Mouse (Mus musculus) limb, embryonic 11.5 days (tissue): ENCODE results near the gene Slc6a19. TPM values are rescaled to one million over a fixed set of nuclear protein-coding genes. Genes with fewer than 3 reads are reported as not detected.

Source experiments
- ATAC-seq: fragments of 200-750 bp; cut with Nextera tagmentation; 2 replicates; pipeline ENCODE4 v1.8.0; 2017; ENCODE audit warnings: low read depth; ENCODE audit not compliant: insufficient number of reproducible peaks, low FRiP score, low TSS enrichment
- DNase-seq: peaks from one replicate; pipeline ENCODE4 v3.0.0-alpha.2; 2015; ENCODE audit warnings: low spot score
- H3K27ac ChIP-seq: fragments of 300-500 bp; sonication (generic); replicated peaks from 2 replicates; pipeline ENCODE4 v1.5.1; 2014; ENCODE audit warnings: low read depth, mild to moderate bottlenecking, low read length
- H3K27me3 ChIP-seq: fragments of 300-500 bp; sonication (generic); 2 replicates; pipeline ENCODE4 v1.6.1; 2014; ENCODE audit warnings: mild to moderate bottlenecking, low read length, mixed read lengths; ENCODE audit not compliant: control insufficient read depth, insufficient read depth
- H3K36me3 ChIP-seq: fragments of 300-500 bp; sonication (generic); 2 replicates; pipeline ENCODE4 v1.6.1; 2014; ENCODE audit warnings: mild to moderate bottlenecking, low read length, moderate library complexity, mixed read lengths; ENCODE audit not compliant: control insufficient read depth, insufficient read depth
- H3K4me1 ChIP-seq: fragments of 300-500 bp; sonication (generic); 2 replicates; pipeline ENCODE4 v1.6.1; 2014; ENCODE audit warnings: low read length, mixed read lengths; ENCODE audit not compliant: control insufficient read depth, insufficient read depth
- H3K4me2 ChIP-seq: fragments of 300-500 bp; sonication (generic); 2 replicates; pipeline ENCODE4 v1.6.1; 2014; ENCODE audit warnings: low read depth, mild to moderate bottlenecking, moderate library complexity; ENCODE audit not compliant: severe bottlenecking
- H3K4me3 ChIP-seq: fragments of 300-500 bp; sonication (generic); 2 replicates; pipeline ENCODE4 v1.5.1; 2014; ENCODE audit warnings: low read depth, low read length
- H3K9ac ChIP-seq: fragments of 300-500 bp; sonication (generic); 2 replicates; pipeline ENCODE4 v1.6.1; 2014; ENCODE audit warnings: mild to moderate bottlenecking, low read length
- H3K9me3 ChIP-seq: fragments of 300-500 bp; sonication (generic); 2 replicates; pipeline ENCODE4 v1.6.1; 2016; ENCODE audit warnings: low read length; ENCODE audit not compliant: control insufficient read depth
- WGBS: fragments of 180-500 bp; shearing (Covaris S2); extraction: QIAGEN DNeasy Blood & Tissue Kit; methylation state at CpG from one replicate; pipeline ENCODE4 v1.1.7; 2014; 5-methylcytosine and 5-hydroxymethylcytosine counted together
- polyA plus RNA-seq: library from polyadenylated mRNA; unstranded; fragments of >200 nt; fragmentation: Nextera tagmentation; extraction: Ambion mirVana; gene quantifications from 2 replicates; pipeline ENCODE4 v1.2.1, GENCODE M21; 2014

Gene Slc6a19
- polyA plus RNA-seq, 1 experiment from 2014 or later = not detected

GRCm38 (mm10) chr13:73725315-73725714 lies 20.6 kb upstream of the Slc6a19 start:
- no peak overlapping the region for H3K4me2 ChIP-seq
- no peak overlapping the region for H3K4me3 ChIP-seq
- WGBS = 86% methylated on average over 5 of the region's 5 CpGs
- no peaks in the 10 kb centered on the region for H3K27me3 ChIP-seq
- DNase-seq = no peak
- no peak overlapping the region for H3K9ac ChIP-seq
- no peaks in the 10 kb centered on the region for H3K4me1 ChIP-seq
- no peak overlapping the region for H3K27ac ChIP-seq
- no peaks in the 10 kb centered on the region for H3K9me3 ChIP-seq
- no peaks in the 10 kb centered on the region for H3K36me3 ChIP-seq
- ATAC-seq = no peak

- DNase-seq (peak; percentile 73), ATAC-seq (peak; percentile 57; the same call in 1 of the 2 replicates)
- Histone ChIP-seq H3K9me3 (no peaks in the 10 kb centered on the region), H3K4me1 (no peaks in the 10 kb centered on the region), H3K27ac (no peak overlapping the region), H3K36me3 (no peaks in the 10 kb centered on the region), H3K4me3 (no peak overlapping the region), H3K4me2 (no peak overlapping the region), H3K27me3 (no peaks in the 10 kb centered on the region), H3K9ac (no peak overlapping the region)
- 40% methylated on average over 8 of the region's 8 CpGs for WGBS
Measured at GRCm38 (mm10) chr13:73723081-73723668, 18.5 kb upstream of the Slc6a19 start.

GRCm38 (mm10) chr13:73720241-73720640 lies 15.6 kb upstream of the Slc6a19 start:
- no peak for DNase-seq
- H3K36me3 ChIP-seq = no peaks in the 10 kb centered on the region
- no peaks in the 10 kb centered on the region for H3K27me3 ChIP-seq
- H3K27ac ChIP-seq = no peak overlapping the region
- no peaks in the 10 kb centered on the region for H3K9me3 ChIP-seq
- 87% methylated on average over 4 of the region's 4 CpGs for WGBS
- H3K4me1 ChIP-seq = no peaks in the 10 kb centered on the region
- no peak overlapping the region for H3K9ac ChIP-seq
- no peak for ATAC-seq
- no peak overlapping the region for H3K4me2 ChIP-seq
- no peak overlapping the region for H3K4me3 ChIP-seq

GRCm38 (mm10) chr13:73718225-73718624 lies 13.6 kb upstream of the Slc6a19 start:
- H3K27ac ChIP-seq = no peak overlapping the region
- H3K9me3 ChIP-seq = no peaks in the 10 kb centered on the region
- no peak overlapping the region for H3K4me3 ChIP-seq
- H3K9ac ChIP-seq = no peak overlapping the region
- 1% methylated on average over 2 of the region's 2 CpGs for whole genome bisulfite sequencing
- DNase-seq (peak; percentile 93), ATAC-seq (no peak)
- no peak overlapping the region for H3K4me2 ChIP-seq
- no peaks in the 10 kb centered on the region for H3K4me1 ChIP-seq
- H3K27me3 ChIP-seq = no peaks in the 10 kb centered on the region
- no peaks in the 10 kb centered on the region for H3K36me3 ChIP-seq

DNA sequence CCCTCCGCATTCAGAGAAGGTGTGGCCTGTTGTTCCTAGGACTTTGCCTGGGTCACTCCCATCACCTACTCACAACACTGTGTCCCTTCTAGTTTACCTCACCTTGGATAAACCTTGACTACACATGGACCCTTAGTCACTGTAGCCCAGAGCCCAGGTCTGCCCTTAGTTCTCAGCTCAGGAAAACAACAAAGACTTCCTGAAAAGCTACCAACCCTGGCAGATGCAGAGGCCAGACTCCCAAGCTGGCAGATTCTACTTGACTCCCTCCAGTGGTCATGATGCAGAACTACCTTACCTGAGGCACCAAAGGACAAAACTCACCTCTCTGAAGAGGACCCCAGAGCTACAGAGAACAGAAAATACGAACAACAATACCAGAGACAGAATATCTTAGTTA lies 9.4 kb upstream of the Slc6a19 start:
- no peaks in the 10 kb centered on the region for H3K4me1 ChIP-seq
- no peak overlapping the region for H3K4me2 ChIP-seq
- H3K4me3 ChIP-seq = no peak overlapping the region
- no peaks in the 10 kb centered on the region for H3K9me3 ChIP-seq
- ATAC-seq = no peak
- no peak overlapping the region for H3K27ac ChIP-seq
- WGBS = 58% methylated on average over 2 of the region's 2 CpGs
- no peak overlapping the region for H3K9ac ChIP-seq
- DNase-seq = no peak
- H3K27me3 ChIP-seq = no peaks in the 10 kb centered on the region
- no peaks in the 10 kb centered on the region for H3K36me3 ChIP-seq

GRCm38 (mm10) chr13:73713204-73713603 lies 8.5 kb upstream of the Slc6a19 start:
- no peak overlapping the region for H3K27ac ChIP-seq
- no peaks in the 10 kb centered on the region for H3K9me3 ChIP-seq
- DNase-seq (no peak), ATAC-seq (no peak)
- H3K36me3 ChIP-seq = no peaks in the 10 kb centered on the region
- H3K27me3 ChIP-seq = no peaks in the 10 kb centered on the region
- no peaks in the 10 kb centered on the region for H3K4me1 ChIP-seq
- H3K4me3 ChIP-seq = no peak overlapping the region
- H3K4me2 ChIP-seq = no peak overlapping the region
- no peak overlapping the region for H3K9ac ChIP-seq
- 89% methylated on average over 4 of the region's 4 CpGs for WGBS

GRCm38 (mm10) chr13:73712228-73712627 lies 7.6 kb upstream of the Slc6a19 start:
- Histone ChIP-seq H3K9me3 (no peaks in the 10 kb centered on the region), H3K4me2 (no peak overlapping the region), H3K27me3 (no peaks in the 10 kb centered on the region), H3K9ac (no peak overlapping the region), H3K4me3 (no peak overlapping the region), H3K27ac (no peak overlapping the region), H3K36me3 (no peaks in the 10 kb centered on the region), H3K4me1 (no peaks in the 10 kb centered on the region)
- ATAC-seq (no peak), DNase-seq (no peak)
- 79% methylated on average over 3 of the region's 3 CpGs for WGBS

- H3K9me3 ChIP-seq = no peaks in the 10 kb centered on the region
Measured at GRCm38 (mm10) chr13:73711803-73712202, 7.1 kb upstream of the Slc6a19 start.

GRCm38 (mm10) chr13:73711221-73711620 lies 6.6 kb upstream of the Slc6a19 start:
- Histone ChIP-seq H3K9me3 (no peaks in the 10 kb centered on the region), H3K4me1 (no peaks in the 10 kb centered on the region), H3K27ac (no peak overlapping the region), H3K27me3 (no peaks in the 10 kb centered on the region), H3K4me3 (no peak overlapping the region), H3K4me2 (no peak overlapping the region), H3K36me3 (no peaks in the 10 kb centered on the region), H3K9ac (no peak overlapping the region)
- ATAC-seq (no peak), DNase-seq (no peak)
- WGBS = 90% methylated on average over 5 of the region's 5 CpGs

More at GRCm38 (mm10) chr13:73711803-73712202, 7.1 kb upstream of the Slc6a19 start:
- 84% methylated on average over 5 of the region's 5 CpGs for WGBS
- Histone ChIP-seq H3K4me1 (no peaks in the 10 kb centered on the region), H3K36me3 (no peaks in the 10 kb centered on the region), H3K9ac (no peak overlapping the region), H3K27me3 (no peaks in the 10 kb centered on the region), H3K27ac (no peak overlapping the region), H3K4me3 (no peak overlapping the region), H3K4me2 (no peak overlapping the region)
- DNase-seq = no peak
- no peak for ATAC-seq
